Mouse (Mus musculus): ENCODE data around the gene Ros1.

- TF ChIP-seq CTCF (IDR thresholded peaks at IDR 0.05; ENCODE audit: low read depth, low read length) (no peak), GATA1 (IDR thresholded peaks at IDR 0.05; ENCODE audit: borderline replicate concordance, low read length) (no peak), POLR2AphosphoS5 (IDR thresholded peaks at IDR 0.05; ENCODE audit: insufficient replicate concordance, low read depth, low read length) (no peak)
These were observed 155.7 kb downstream of the Ros1 start for GRCm38 (mm10) chr10:52039392-52039791.
